Mouse (Mus musculus) spleen, adult 2 months (tissue): ENCODE data around the gene Nrp1. TPM values are rescaled to one million over a fixed set of nuclear protein-coding genes. Genes with fewer than 3 reads are reported as not detected.

Source experiments
- DNase-seq, 2 experiments: peaks; one replicate each; pipeline versions ENCODE4 v3.0.0 to v3.0.0-alpha.2; 2012 to 2021; ENCODE audit warnings: low spot score in 2 of 2, low read depth in 1 of 2
- H3K27ac ChIP-seq: fragments of 200-500 bp; 2 replicates; pipeline ENCODE4 v1.5.1; 2012; ENCODE audit warnings: low read length, inconsistent platforms; ENCODE audit not compliant: insufficient read depth
- H3K27me3 ChIP-seq: fragments of 200-500 bp; 2 replicates; pipeline ENCODE4 v1.6.1; 2012; ENCODE audit warnings: mild to moderate bottlenecking, moderate library complexity, low read length, inconsistent platforms; ENCODE audit not compliant: control insufficient read depth, insufficient read depth
- H3K36me3 ChIP-seq: fragments of 200-500 bp; 2 replicates; pipeline ENCODE4 v1.6.1; 2012; ENCODE audit warnings: mild to moderate bottlenecking, low read length, inconsistent platforms; ENCODE audit not compliant: control insufficient read depth, insufficient read depth
- H3K4me1 ChIP-seq: fragments of 200-500 bp; 2 replicates; pipeline ENCODE4 v1.6.1; 2011; ENCODE audit warnings: inconsistent platforms; ENCODE audit not compliant: control insufficient read depth, insufficient read depth, insufficient read length
- H3K4me3 ChIP-seq: fragments of 200-500 bp; 2 replicates; pipeline ENCODE4 v1.5.1; 2011; ENCODE audit warnings: mild to moderate bottlenecking, inconsistent platforms; ENCODE audit not compliant: insufficient read depth, insufficient read length; ENCODE audit errors: extremely low read depth
- CTCF ChIP-seq: fragments of 200-500 bp; IDR thresholded peaks from 2 replicates; pipeline ENCODE4 v1.5.1; 2011; ENCODE audit warnings: mild to moderate bottlenecking, inconsistent platforms; ENCODE audit not compliant: insufficient read depth, insufficient read length, insufficient replicate concordance; ENCODE audit errors: extremely low read depth
- POLR2A ChIP-seq: fragments of 200-500 bp; IDR thresholded peaks from 2 replicates; pipeline ENCODE4 v1.6.1; 2011; ENCODE audit warnings: low read depth, low read length, inconsistent platforms
- WGBS: fragments of 180-500 bp; shearing (Covaris S2); methylation state at CpG from one replicate; pipeline ENCODE4 v1.1.7; 2018; 5-methylcytosine and 5-hydroxymethylcytosine counted together
- polyA plus RNA-seq: library from polyadenylated mRNA; depleted of rRNA; stranded (reverse); fragments of >200 nt; gene quantifications from 2 replicates; pipeline ENCODE4 v1.2.3, GENCODE M21; 2012; rRNA removed

The Nrp1 gene
- polyA plus RNA-seq: 8.1 and 9.1 TPM in 2 replicates

- H3K4me1 ChIP-seq: peaks cover 3% of the 10 kb centered on the region; the same call in 1 of the 2 replicates
- H3K27ac ChIP-seq: peak within 1 kb of the TSS; percentile 57
- H3K27me3 ChIP-seq: peaks cover 3% of the 10 kb centered on the region; the same call in 1 of the 2 replicates
- no peaks in the 10 kb centered on the region for H3K36me3 ChIP-seq
- WGBS: under 1% methylated on average over 21 of the region's 21 CpGs
- peak within 1 kb of the TSS; percentile 51 for H3K4me3 ChIP-seq
- TF ChIP-seq POLR2A: no peak
- no peak for TF ChIP-seq CTCF
- peak in 1 of 2 experiments; percentile 3 for DNase-seq
Observed at GRCm38 (mm10) chr8:128358406-128358755, at the start of gene Nrp1. TSS of gene Nrp1 (plus strand) at chr8:128358604.

GRCm38 (mm10) chr8:128320797-128321196 is 37.6 kb upstream of the Nrp1 start:
- no peak for DNase-seq
- TF ChIP-seq POLR2A (no peak), CTCF (no peak)
- H3K4me3 ChIP-seq: no peak overlapping the region
- H3K36me3 ChIP-seq: no peaks in the 10 kb centered on the region
- no peaks in the 10 kb centered on the region for H3K4me1 ChIP-seq
- no peak overlapping the region for H3K27ac ChIP-seq
- 42% methylated on average over 2 of the region's 2 CpGs for WGBS
- no peaks in the 10 kb centered on the region for H3K27me3 ChIP-seq

GRCm38 (mm10) chr8:128327281-128327680 is 31.1 kb upstream of the Nrp1 start:
- no peak for DNase-seq
- Histone ChIP-seq H3K4me3 (no peak overlapping the region), H3K4me1 (no peaks in the 10 kb centered on the region), H3K27me3 (no peaks in the 10 kb centered on the region), H3K27ac (no peak overlapping the region), H3K36me3 (no peaks in the 10 kb centered on the region)
- 90% methylated on average over 1 of the region's 1 CpGs for WGBS
- no peak for TF ChIP-seq CTCF
- TF ChIP-seq POLR2A: no peak

- WGBS: 75% methylated on average over 2 of the region's 2 CpGs
- no peak for TF ChIP-seq POLR2A
- TF ChIP-seq CTCF: no peak
- Histone ChIP-seq H3K4me3 (no peak overlapping the region), H3K27me3 (no peaks in the 10 kb centered on the region), H3K36me3 (no peaks in the 10 kb centered on the region), H3K4me1 (no peaks in the 10 kb centered on the region), H3K27ac (no peak overlapping the region)
- no peak for DNase-seq
Observed at GRCm38 (mm10) chr8:128327922-128328321, 30.5 kb upstream of the Nrp1 start.

- Histone ChIP-seq H3K4me1 (no peaks in the 10 kb centered on the region), H3K27ac (no peak overlapping the region), H3K27me3 (no peaks in the 10 kb centered on the region), H3K4me3 (no peak overlapping the region), H3K36me3 (no peaks in the 10 kb centered on the region)
- no peak for DNase-seq
- WGBS: 87% methylated on average over 3 of the region's 3 CpGs
- TF ChIP-seq CTCF (no peak), POLR2A (no peak)
Observed at GRCm38 (mm10) chr8:128329502-128329901, 28.9 kb upstream of the Nrp1 start.

- Histone ChIP-seq H3K4me1 (no peaks in the 10 kb centered on the region), H3K36me3 (no peaks in the 10 kb centered on the region), H3K27ac (no peak overlapping the region), H3K4me3 (no peak overlapping the region), H3K27me3 (no peaks in the 10 kb centered on the region)
- no peak for DNase-seq
- WGBS: 89% methylated on average over 3 of the region's 3 CpGs
- TF ChIP-seq POLR2A: no peak
- no peak for TF ChIP-seq CTCF
Observed at GRCm38 (mm10) chr8:128335976-128336375, 22.4 kb upstream of the Nrp1 start.

GRCm38 (mm10) chr8:128338951-128339350 is 19.5 kb upstream of the Nrp1 start:
- no peak for DNase-seq
- no peaks in the 10 kb centered on the region for H3K36me3 ChIP-seq
- H3K4me3 ChIP-seq: no peak overlapping the region
- TF ChIP-seq CTCF: no peak
- H3K4me1 ChIP-seq: no peaks in the 10 kb centered on the region
- no peak overlapping the region for H3K27ac ChIP-seq
- no peaks in the 10 kb centered on the region for H3K27me3 ChIP-seq

GRCm38 (mm10) chr8:128339521-128339920 is 18.9 kb upstream of the Nrp1 start:
- Histone ChIP-seq H3K4me1 (no peaks in the 10 kb centered on the region), H3K4me3 (no peak overlapping the region), H3K36me3 (no peaks in the 10 kb centered on the region), H3K27ac (no peak overlapping the region), H3K27me3 (no peaks in the 10 kb centered on the region)
- no peak for DNase-seq
- no peak for TF ChIP-seq POLR2A
- TF ChIP-seq CTCF: no peak
- WGBS: 88% methylated on average over 3 of the region's 3 CpGs
